Mouse (Mus musculus) heart, embryonic 14.5 days (tissue): Measurements from ENCODE around the gene Hivep2. TPM values are rescaled to one million over a fixed set of nuclear protein-coding genes. Genes with fewer than 3 reads are reported as not detected.

ENCODE experiments used
- ATAC-seq: fragments of 200-750 bp; cut with Nextera tagmentation; 2 replicates; pipeline ENCODE4 v1.8.0; 2017; ENCODE audit warnings: low read depth, moderate TSS enrichment; ENCODE audit not compliant: insufficient number of reproducible peaks, insufficient read depth, low FRiP score
- H3K27ac ChIP-seq, 2 experiments: fragments of 200-500 bp in 1 of 2; fragments of 300-500 bp in 1 of 2; sonication (generic) in 1 of 2; replicated peaks in 1 of 2; 2 replicates each; pipeline ENCODE4 v1.5.1; 2012 to 2014; ENCODE audit warnings: low read depth in 2 of 2, low read length in 2 of 2, control low read depth in 1 of 2, mild to moderate bottlenecking in 1 of 2, mixed read lengths in 1 of 2; ENCODE audit not compliant: control insufficient read depth in 1 of 2, insufficient read depth in 1 of 2
- H3K27me3 ChIP-seq: fragments of 300-500 bp; sonication (generic); 2 replicates; pipeline ENCODE4 v1.6.1; 2014; ENCODE audit warnings: mild to moderate bottlenecking, low read length, control low read depth; ENCODE audit not compliant: control insufficient read depth, insufficient read depth
- H3K36me3 ChIP-seq: fragments of 300-500 bp; sonication (generic); 2 replicates; pipeline ENCODE4 v1.6.1; 2014; ENCODE audit warnings: mild to moderate bottlenecking, control low read depth, low read length, mixed read lengths; ENCODE audit not compliant: control insufficient read depth, insufficient read depth
- H3K4me1 ChIP-seq, 2 experiments: fragments of 200-500 bp in 1 of 2; fragments of 300-500 bp in 1 of 2; sonication (generic) in 1 of 2; 2 replicates each; pipeline ENCODE4 v1.6.1; 2012 to 2014; ENCODE audit warnings: low read length in 2 of 2, control low read depth in 1 of 2, mixed read lengths in 1 of 2; ENCODE audit not compliant: control insufficient read depth in 2 of 2, insufficient read depth in 2 of 2
- H3K4me2 ChIP-seq: fragments of 300-500 bp; sonication (generic); 2 replicates; pipeline ENCODE4 v1.6.1; 2014; ENCODE audit warnings: mild to moderate bottlenecking, low read length
- H3K4me3 ChIP-seq, 2 experiments: fragments of 200-500 bp in 1 of 2; fragments of 300-500 bp in 1 of 2; sonication (generic) in 1 of 2; 2 replicates each; pipeline ENCODE4 v1.5.1; 2012 to 2014; ENCODE audit warnings: low read length in 2 of 2, mild to moderate bottlenecking in 2 of 2, control low read depth in 1 of 2, low read depth in 1 of 2, moderate library complexity in 1 of 2; ENCODE audit not compliant: control insufficient read depth in 1 of 2, insufficient read depth in 1 of 2
- H3K9ac ChIP-seq: fragments of 300-500 bp; sonication (generic); 2 replicates; pipeline ENCODE4 v1.6.1; 2014; ENCODE audit warnings: mild to moderate bottlenecking, low read length
- H3K9me3 ChIP-seq: fragments of 300-500 bp; sonication (generic); 2 replicates; pipeline ENCODE4 v1.6.1; 2016; ENCODE audit warnings: low read length, control low read depth; ENCODE audit not compliant: control insufficient read depth
- WGBS: fragments of 180-500 bp; shearing (Covaris S2); extraction: QIAGEN DNeasy Blood & Tissue Kit; methylation state at CpG from one replicate; pipeline ENCODE4 v1.1.7; 2014; 5-methylcytosine and 5-hydroxymethylcytosine counted together
- polyA plus RNA-seq: library from polyadenylated mRNA; unstranded; fragments of >200 nt; fragmentation: Nextera tagmentation; extraction: Ambion mirVana; gene quantifications from 2 replicates; pipeline ENCODE4 v1.2.1, GENCODE M21; 2014

Gene Hivep2
- polyA plus RNA-seq, 1 experiment from 2014 or later = 9.9 TPM

GRCm38 (mm10) chr10:14100847-14101246 lies 135.0 kb downstream of the Hivep2 start:
- no peaks in the 10 kb centered on the region for H3K36me3 ChIP-seq
- no peaks in the 10 kb centered on the region for H3K9me3 ChIP-seq
- H3K4me2 ChIP-seq = no peak overlapping the region
- ATAC-seq = no peak
- no peak overlapping the region for H3K4me3 ChIP-seq
- H3K27me3 ChIP-seq = no peaks in the 10 kb centered on the region
- 87% methylated on average over 3 of the region's 3 CpGs for WGBS
- no peak overlapping the region for H3K27ac ChIP-seq
- no peak overlapping the region for H3K9ac ChIP-seq
- H3K4me1 ChIP-seq = no peaks in the 10 kb centered on the region

- H3K27ac ChIP-seq = no peak overlapping the region
- no peak for ATAC-seq
- no peak overlapping the region for H3K4me2 ChIP-seq
- no peak overlapping the region for H3K9ac ChIP-seq
- H3K27me3 ChIP-seq = no peaks in the 10 kb centered on the region
- no peak overlapping the region for H3K4me3 ChIP-seq
- H3K4me1 ChIP-seq = no peaks in the 10 kb centered on the region
- H3K9me3 ChIP-seq = no peaks in the 10 kb centered on the region
- H3K36me3 ChIP-seq = no peaks in the 10 kb centered on the region
- WGBS = 79% methylated on average over 5 of the region's 5 CpGs
Measured at GRCm38 (mm10) chr10:14101966-14102365, 136.1 kb downstream of the Hivep2 start.

GRCm38 (mm10) chr10:14107980-14108671 lies 142.3 kb downstream of the Hivep2 start:
- H3K9me3 ChIP-seq = no peaks in the 10 kb centered on the region
- H3K27ac ChIP-seq = no peak overlapping the region
- no peak for ATAC-seq
- no peaks in the 10 kb centered on the region for H3K27me3 ChIP-seq
- no peaks in the 10 kb centered on the region for H3K4me1 ChIP-seq
- 76% methylated on average over 7 of the region's 7 CpGs for WGBS
- no peak overlapping the region for H3K4me3 ChIP-seq
- no peaks in the 10 kb centered on the region for H3K36me3 ChIP-seq
- no peak overlapping the region for H3K4me2 ChIP-seq
- no peak overlapping the region for H3K9ac ChIP-seq

- no peak overlapping the region for H3K27ac ChIP-seq
- no peak for ATAC-seq
- no peak overlapping the region for H3K4me2 ChIP-seq
- no peaks in the 10 kb centered on the region; a peak in 1 of 4 replicates for H3K4me1 ChIP-seq
- WGBS = 49% methylated on average over 4 of the region's 4 CpGs
- H3K36me3 ChIP-seq = no peaks in the 10 kb centered on the region
- H3K9me3 ChIP-seq = no peaks in the 10 kb centered on the region
- no peaks in the 10 kb centered on the region for H3K27me3 ChIP-seq
- no peak overlapping the region for H3K9ac ChIP-seq
- H3K4me3 ChIP-seq = no peak overlapping the region
Measured at GRCm38 (mm10) chr10:14115846-14116245, 150.0 kb downstream of the Hivep2 start.

- Histone ChIP-seq H3K9ac (no peak overlapping the region), H3K4me2 (no peak overlapping the region), H3K27me3 (no peaks in the 10 kb centered on the region), H3K4me3 (no peak overlapping the region), H3K27ac (no peak overlapping the region), H3K9me3 (no peaks in the 10 kb centered on the region), H3K36me3 (no peaks in the 10 kb centered on the region), H3K4me1 (no peaks in the 10 kb centered on the region; a peak in 1 of 4 replicates)
- ATAC-seq = no peak
- WGBS = 77% methylated on average over 5 of the region's 5 CpGs
Measured at GRCm38 (mm10) chr10:14116978-14117377, 151.1 kb downstream of the Hivep2 start.

- Histone ChIP-seq H3K27me3 (no peaks in the 10 kb centered on the region), H3K27ac (no peak overlapping the region), H3K9me3 (no peaks in the 10 kb centered on the region), H3K4me3 (no peak overlapping the region), H3K4me2 (no peak overlapping the region), H3K36me3 (no peaks in the 10 kb centered on the region), H3K9ac (no peak overlapping the region), H3K4me1 (no peaks in the 10 kb centered on the region; a peak in 1 of 4 replicates)
- no peak for ATAC-seq
- WGBS = 89% methylated on average over 5 of the region's 5 CpGs
Measured at GRCm38 (mm10) chr10:14119201-14119600, 153.3 kb downstream of the Hivep2 start.

- H3K36me3 ChIP-seq = no peaks in the 10 kb centered on the region
- no peak overlapping the region for H3K4me2 ChIP-seq
- no peaks in the 10 kb centered on the region for H3K27me3 ChIP-seq
- no peak overlapping the region for H3K9ac ChIP-seq
- H3K4me1 ChIP-seq = no peaks in the 10 kb centered on the region; a peak in 1 of 4 replicates
- ATAC-seq = no peak
- WGBS = 79% methylated on average over 3 of the region's 3 CpGs
- no peaks in the 10 kb centered on the region for H3K9me3 ChIP-seq
- H3K4me3 ChIP-seq = no peak overlapping the region
- H3K27ac ChIP-seq = no peak overlapping the region
Measured at GRCm38 (mm10) chr10:14120512-14120911, 154.6 kb downstream of the Hivep2 start.

DNA sequence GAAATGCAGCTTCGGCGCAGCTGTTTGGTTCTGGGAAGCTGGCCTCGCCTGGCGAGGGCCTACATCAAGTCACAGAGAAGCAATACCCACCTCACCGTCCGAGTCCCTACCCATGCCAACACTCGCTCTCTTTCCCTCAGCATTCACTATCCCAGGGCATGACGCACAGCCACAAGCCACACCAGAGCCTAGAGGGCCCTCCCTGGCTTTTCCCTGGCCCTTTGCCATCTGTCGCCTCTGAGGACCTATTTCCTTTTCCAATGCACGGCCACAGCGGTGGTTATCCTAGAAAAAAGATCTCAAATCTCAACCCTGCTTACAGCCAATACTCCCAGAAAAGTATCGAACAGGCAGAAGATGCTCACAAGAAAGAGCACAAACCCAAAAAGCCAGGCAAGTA lies 162.0 kb downstream of the Hivep2 start:
- 84% methylated on average over 12 of the region's 12 CpGs for WGBS

More for the DNA sequence above, 162.0 kb downstream of the Hivep2 start:
- H3K27me3 ChIP-seq = no peaks in the 10 kb centered on the region
- H3K4me2 ChIP-seq = no peak overlapping the region
- ATAC-seq = no peak
- peaks cover 56% of the 10 kb centered on the region for H3K36me3 ChIP-seq
- no peak overlapping the region for H3K27ac ChIP-seq
- no peaks in the 10 kb centered on the region for H3K4me1 ChIP-seq
- H3K9ac ChIP-seq = no peak overlapping the region
- H3K4me3 ChIP-seq = no peak overlapping the region
- H3K9me3 ChIP-seq = no peaks in the 10 kb centered on the region
